Mouse (Mus musculus): Measurements from ENCODE around the gene Olfr320. TPM values are rescaled to one million over a fixed set of nuclear protein-coding genes. Genes with fewer than 3 reads are reported as not detected.
"Not testable (repeated sequence)": the region's sequence is repeated elsewhere in the genome, so short reads cannot be mapped to it uniquely, and the experiment has no call there.

The Olfr320 gene
- total RNA-seq (2021): not detected
- long read RNA-seq, experiment 1: 0 reads
- long read RNA-seq, experiment 2: 0 reads

DNA sequence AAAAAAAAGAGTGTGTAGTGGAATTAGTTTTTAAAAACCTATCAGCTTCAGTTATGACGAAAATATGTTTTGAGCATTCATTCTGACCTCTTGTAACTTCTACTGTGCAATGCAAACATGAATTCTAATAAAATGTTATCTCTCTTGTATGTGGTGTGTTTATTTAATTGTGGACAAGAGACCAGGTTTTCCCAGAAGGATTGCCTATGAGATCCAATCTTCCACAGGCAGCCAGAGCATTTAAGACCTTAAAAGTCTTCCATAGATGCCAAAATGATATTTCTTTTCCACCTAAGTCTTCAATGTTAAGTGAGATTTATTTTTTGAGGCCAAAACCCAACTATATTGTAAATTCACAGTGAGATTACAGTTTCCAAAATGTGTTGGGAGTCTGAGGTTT lies at the start of gene Olfr320:
Gene Olfr320 (plus strand): TSS at position 301 of the 400 bp plus-strand sequence.
- intact Hi-C loops (cut with DNase I): no loop called here
- DNase-seq: no peak

DNA sequence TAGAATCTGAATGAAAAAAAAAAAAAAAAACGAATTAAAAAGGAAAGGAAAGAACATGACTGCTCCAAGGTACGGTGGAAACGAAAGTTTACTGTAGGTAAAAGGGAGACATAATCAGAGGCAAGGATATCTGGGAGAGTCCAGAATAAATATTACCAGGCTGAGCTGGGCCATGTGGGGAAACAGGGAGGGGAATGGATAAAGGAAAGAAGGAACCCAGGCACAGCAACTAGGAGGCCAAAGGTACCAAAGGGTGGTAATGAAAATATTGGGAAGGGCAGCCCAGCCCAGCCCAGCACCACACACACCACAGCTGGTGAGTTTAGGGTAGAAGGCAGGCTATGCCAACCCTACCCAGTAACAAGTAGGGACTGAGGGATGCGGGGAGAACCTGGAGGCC lies 46.0 kb upstream of the Olfr320 start:
- intact Hi-C loops (cut with DNase I): no loop called here
- no peak for DNase-seq

DNA sequence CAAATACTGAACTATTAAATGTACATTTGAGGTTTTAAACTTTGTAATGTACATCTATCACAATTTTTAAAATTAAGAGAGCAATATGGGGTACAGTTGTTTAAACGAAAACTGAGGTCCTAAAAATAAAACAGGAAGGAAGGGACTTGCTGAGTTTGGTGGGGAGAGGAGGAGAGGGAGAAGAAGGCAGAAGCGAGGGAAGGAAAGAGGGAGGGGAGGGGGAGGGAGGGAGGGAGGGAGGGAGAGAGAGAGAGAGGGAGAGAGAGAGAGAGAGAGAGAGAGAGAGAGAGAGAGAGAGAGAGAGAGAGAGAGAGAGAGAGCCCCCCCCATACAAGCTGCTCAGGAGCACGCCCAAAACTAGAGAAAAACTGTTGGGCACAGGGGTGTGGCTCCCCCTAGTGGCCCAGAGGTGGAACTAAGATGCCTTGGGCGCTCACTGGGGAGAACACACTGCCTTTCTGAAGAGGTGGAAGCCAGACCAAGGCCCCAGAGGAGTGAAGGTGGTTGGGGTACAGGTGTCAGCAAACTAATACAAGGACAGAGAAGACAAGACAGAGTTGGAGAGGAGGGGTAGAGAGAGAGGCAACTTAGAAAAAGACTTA lies 44.4 kb upstream of the Olfr320 start:
- DNase-seq: peak in 1 of 2 experiments; percentile 37
- intact Hi-C loops (cut with DNase I): loop anchor here (2.0 kb wide), 1 partner anchor 234 kb away; no protein-coding TSS in a partner anchor

DNA sequence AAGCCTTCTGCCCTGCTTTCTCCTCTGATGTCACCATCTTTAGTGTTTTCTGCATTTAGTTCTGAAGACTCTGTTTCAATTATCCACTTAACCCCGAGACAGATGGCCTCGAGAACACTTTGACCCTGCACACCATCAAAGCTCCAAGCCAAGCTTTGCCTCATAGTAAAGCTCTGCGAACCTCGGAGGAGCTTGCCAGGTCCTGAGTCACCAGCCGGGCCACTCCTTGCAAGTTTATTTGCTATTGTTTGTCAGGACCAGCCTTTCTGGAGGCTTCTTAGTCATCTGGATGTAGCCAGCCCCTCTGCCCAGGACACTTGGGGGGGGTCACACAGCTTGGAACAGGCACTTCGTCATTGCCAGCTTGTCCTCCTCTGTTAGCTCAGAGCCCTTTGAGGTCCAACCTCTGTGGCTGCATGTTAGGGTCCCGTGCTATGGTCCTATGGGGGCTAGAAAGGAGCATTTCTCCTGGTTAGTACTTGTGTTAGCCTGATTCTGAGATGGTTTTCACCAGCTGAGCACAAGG lies 42.7 kb upstream of the Olfr320 start:
- peak; percentile 12 to 33 for DNase-seq
- intact Hi-C loops (cut with DNase I): no loop called here

DNA sequence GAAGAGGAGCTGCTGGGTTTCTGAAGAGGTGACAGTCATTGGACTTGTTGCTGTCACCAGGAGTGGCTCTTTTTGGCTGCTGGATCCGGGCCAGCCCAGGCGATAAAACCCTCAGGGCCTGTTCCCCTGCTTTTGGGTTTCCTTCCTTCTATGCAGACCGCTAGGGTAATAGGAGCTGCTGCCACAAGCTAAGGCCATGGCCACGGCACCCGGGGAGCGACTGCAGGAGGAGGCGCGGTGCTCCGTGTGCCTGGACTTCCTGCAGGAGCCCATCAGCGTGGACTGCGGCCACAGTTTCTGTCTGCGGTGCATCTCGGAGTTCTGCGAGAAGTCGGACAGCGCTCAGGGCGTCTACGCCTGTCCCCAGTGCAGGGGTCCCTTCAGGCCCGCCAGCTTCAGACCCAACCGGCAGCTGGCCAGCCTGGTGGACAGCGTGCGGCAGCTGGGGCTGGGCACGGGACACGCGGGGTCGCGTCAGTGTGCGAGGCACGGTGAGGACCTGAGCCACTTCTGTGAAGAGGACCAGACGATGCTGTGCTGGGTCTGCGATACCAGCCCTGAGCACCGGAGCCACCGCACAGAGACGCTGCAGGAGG lies 40.5 kb upstream of the Olfr320 start, which contains the start of gene Trim58:
Gene Trim58 (plus strand): TSS at position 194 of the 596 bp plus-strand sequence.
- intact Hi-C loops (cut with DNase I): no loop called here
- DNase-seq: peak in 1 of 2 experiments; percentile 22

DNA sequence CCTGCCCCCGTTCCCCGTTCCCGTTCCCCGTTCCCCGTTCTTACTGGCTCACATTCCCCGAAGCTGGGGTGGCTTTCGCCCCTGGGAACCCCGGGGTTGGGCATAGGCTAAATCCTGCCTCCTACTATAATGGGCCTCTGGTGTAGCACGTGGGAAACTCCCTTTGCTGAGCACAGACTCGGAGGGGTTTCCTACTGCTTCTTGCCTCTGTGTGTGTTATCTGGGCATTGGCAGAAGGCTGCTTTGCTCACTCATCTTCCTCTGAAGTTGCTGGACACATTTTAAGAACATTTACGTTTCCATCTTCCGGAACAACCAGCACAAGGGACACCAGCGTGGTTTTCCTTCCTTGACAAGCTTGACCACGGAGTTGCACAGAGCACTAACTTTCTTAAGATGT lies 39.8 kb upstream of the Olfr320 start:
- no peak for DNase-seq
- intact Hi-C loops (cut with DNase I): no loop called here

DNA sequence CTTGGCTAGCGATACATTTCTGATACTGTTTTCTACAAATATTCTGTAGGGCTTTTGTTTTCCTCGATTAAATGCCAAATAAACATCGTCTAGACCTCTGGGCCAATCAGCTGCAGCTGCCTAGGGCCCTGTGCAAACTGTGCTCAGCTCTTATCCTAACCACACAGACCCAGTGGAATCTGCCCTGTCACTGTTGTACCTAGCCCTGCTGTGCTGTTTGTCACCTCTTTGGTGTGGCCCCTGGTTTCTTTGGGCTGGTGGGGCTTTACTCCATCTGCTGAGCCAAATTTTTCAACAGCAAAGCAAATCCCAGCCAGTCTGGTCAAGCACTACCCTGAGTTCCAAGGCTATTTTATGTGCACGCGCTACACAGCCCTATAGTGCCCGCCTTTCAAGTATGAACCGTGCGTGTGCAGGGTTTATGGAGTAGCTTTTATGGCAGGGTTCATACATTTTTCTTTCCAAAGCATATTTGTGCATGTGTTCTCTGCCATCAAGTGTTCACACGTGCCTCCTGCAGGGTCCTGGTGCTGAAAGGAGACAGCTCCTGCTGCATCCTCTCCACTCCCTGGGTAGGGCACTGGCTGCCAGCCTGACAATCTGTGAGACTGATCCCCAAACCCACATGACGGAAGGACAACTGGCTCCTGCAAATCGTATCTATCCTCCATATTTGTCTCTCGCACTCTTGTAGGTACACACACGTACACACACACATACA lies 39.1 kb upstream of the Olfr320 start:
- DNase-seq: no peak
- intact Hi-C loops (cut with DNase I): no loop called here

DNA sequence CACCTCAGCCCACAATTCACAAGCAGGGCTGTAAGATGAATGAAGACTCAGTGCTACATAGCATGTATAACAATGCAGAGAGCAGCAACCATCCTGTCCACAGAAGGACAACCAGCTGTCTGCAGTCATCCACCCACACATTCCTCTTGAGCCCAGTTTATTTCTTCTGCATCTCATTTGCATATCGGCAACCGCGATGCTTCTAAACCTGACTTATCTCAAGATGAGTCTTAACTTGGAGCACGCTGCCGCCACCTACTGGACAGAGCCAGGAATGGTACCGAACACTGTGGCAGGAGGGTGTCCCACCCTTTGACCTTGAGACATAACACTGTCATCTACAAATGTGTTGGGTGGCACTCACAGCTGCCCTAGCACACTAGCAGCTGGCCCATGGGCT lies 37.5 kb upstream of the Olfr320 start:
- DNase-seq: no peak
- intact Hi-C loops (cut with DNase I): no loop called here

DNA sequence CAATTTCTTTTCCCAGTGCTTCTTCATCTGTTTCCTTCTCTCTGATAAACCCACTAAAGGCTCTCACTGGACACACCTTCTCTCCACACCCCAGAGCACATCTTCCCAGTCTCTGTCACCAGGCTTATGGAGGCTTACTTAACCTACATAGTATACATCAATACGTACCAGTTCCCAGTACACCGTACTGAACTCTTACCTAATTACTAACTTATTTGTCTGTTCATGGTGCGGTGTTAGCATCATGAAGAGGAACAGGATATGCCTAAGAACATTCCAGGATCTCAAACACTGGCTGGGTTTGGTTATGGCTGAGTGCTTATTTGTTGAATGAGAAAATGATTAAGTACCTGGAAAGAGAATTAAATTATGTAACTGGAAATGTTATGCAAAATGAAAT lies 25.7 kb upstream of the Olfr320 start:
- intact Hi-C loops (cut with DNase I): no loop called here
- no peak for DNase-seq

DNA sequence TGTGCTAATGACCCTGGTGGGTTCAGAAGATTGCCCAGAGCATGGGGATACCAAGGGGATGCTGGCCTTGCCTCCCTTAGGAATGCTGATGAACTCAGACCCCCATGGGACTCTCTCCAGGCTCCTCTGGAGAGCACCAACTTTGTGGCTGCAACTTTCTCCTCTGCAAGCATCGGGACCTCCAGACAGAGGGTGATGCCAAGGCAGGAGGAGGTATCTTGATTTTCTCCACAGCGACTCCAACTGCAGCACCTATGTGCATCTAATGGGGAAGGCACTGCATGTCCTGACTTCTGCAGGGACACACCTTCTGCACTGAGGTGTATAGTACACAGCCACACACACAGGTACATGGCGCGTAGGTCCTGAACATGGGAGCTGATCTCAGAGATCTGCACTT lies 22.3 kb upstream of the Olfr320 start, which contains the start of gene Olfr322:
Gene Olfr322 (plus strand): TSS at position 187 of the 400 bp plus-strand sequence.
- intact Hi-C loops (cut with DNase I): no loop called here
- DNase-seq: no peak

DNA sequence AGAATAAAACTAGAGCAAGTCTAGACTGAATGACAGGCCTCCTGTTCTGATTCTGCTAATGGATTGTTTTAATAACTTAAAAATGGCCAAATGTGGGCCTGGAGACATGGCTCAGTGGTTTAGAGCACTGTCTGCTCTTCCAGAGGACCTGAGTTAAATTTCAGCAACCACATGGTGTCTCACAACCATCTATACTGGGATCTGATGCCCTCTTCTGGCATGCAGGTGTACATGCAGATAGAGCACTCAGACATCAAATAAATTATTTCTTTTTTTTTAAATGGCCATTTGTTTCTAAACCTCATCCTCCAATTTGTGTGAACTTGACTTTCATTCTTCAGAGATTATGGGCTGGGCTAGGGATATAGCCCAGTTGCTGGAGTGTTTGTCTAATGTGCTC lies 11.6 kb upstream of the Olfr320 start:
- DNase-seq: no peak
- intact Hi-C loops (cut with DNase I): no loop called here

DNA sequence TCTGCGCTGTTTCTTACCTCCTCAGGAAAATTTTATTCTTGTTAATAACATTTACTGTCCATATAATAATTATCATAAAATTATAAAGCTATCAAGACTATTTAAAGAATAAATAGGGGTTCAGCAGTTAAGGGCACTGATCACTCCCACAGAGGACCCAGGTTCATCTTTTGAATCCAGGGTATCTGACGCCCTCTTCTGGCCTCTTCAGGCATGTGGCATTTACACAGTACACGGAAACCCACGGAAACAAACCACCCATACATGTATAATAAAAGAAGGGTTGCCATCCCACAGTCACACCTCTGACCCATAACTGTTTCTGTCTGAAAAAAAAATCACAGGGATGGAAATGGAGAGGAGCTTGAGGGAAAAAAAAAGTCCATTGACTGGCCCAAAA lies 9.1 kb upstream of the Olfr320 start:
- intact Hi-C loops (cut with DNase I): no loop called here
- no peak for DNase-seq

DNA sequence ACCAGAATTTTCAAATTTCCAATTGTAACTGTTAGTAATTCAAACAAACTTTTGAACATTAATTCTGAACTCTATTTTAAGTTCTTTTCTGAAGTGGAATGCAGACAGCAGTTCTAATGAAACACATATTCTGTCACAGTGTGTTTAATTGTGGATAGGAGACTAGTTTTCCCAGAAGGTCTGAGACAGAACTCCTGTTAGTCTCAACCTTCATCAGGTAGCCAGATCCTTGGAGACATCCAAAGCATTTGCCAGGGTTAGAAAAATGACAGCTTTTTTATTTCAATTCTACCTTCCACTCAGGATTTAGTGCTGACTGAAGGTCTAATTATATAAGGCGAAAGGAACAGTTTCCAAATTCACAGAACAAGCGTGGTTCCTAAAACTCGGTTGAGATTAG lies 18.0 kb downstream of the Olfr320 start, which contains the start of gene Olfr319:
Gene Olfr319 (plus strand): TSS at position 301 of the 400 bp plus-strand sequence.
- intact Hi-C loops (cut with DNase I): no loop called here
- no peak for DNase-seq

DNA sequence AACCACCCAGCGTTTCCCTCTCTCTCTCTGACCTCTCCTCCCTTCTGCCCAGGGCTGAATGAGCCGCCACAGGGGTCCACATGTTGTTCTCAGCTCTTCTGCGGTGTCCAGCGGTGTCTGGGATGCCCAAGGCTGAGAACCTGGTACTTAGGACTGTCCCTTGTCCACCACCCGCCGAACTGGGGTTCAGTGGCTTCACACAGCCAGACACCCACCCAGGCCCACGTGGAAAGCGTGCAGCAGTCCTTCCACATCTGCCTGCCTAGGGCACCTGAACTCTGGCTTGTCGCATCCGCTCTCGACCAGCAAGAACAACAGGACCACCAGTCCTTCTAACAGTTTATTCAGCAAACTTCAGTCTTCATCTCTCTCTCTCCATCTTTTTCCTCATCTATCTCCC lies 28.2 kb downstream of the Olfr320 start:
- intact Hi-C loops (cut with DNase I): no loop called here
- no peak for DNase-seq

DNA sequence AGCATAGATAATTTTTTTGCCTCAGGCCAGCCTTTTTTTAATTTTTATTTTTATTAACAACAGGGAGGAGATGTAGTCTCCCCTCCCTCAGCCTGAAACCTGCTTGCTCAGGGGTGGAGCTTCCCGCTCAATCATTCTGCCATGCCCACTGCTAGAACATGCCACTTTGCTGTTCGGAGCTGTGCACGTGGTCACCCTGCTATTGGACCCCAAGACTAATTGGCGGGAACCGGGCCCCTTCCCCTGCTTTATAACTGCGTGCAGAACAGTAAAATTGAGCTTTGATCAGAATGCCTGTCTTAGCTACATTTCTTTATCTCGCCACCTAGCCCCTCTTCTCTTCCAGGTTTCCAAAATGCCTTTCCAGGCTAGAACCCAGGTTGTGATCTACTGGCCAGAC lies 36.8 kb downstream of the Olfr320 start:
- DNase-seq; intact Hi-C loops (cut with DNase I): not testable (repeated sequence)

DNA sequence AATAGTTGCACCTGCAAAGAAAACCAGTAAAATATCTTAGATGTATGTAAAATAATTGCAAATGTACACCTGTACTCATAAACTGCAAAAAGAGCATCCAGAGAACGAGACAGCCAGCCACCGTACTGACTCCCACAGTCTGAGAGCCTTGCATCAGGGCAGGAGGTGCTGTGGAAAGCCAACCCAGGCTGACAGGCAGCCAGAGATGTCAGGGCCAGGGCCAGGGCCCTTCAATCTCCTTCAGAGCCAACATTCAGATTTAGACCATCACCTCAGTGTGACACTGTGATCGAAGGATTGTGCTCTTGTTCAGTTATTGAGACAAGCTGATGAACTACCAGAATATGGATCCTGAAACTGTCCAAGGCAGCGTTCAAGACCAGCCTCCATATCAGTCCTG lies 38.8 kb downstream of the Olfr320 start:
- DNase-seq: no peak
- intact Hi-C loops (cut with DNase I): no loop called here

DNA sequence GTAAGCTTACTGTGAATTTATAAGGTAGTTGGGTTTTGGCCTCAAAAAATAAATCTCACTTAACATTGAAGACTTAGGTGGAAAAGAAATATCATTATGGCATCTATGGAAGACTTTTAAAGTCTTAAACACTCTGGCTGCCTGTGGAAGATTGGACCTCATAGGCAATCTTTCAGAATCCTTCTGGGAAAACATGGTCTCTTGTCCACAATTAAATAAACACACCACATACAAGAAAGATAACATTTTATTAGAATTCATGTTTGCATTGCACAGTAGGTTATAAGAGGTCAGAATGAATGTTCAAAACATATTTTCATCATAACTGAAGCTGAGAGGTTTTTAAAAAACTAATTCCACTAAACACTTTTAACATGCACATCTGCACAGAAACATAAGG lies 43.0 kb downstream of the Olfr320 start, which contains the start of gene Olfr318:
Gene Olfr318 (minus strand): TSS at position 101 of the 400 bp plus-strand sequence.
- DNase-seq: no peak
- intact Hi-C loops (cut with DNase I): no loop called here

DNA sequence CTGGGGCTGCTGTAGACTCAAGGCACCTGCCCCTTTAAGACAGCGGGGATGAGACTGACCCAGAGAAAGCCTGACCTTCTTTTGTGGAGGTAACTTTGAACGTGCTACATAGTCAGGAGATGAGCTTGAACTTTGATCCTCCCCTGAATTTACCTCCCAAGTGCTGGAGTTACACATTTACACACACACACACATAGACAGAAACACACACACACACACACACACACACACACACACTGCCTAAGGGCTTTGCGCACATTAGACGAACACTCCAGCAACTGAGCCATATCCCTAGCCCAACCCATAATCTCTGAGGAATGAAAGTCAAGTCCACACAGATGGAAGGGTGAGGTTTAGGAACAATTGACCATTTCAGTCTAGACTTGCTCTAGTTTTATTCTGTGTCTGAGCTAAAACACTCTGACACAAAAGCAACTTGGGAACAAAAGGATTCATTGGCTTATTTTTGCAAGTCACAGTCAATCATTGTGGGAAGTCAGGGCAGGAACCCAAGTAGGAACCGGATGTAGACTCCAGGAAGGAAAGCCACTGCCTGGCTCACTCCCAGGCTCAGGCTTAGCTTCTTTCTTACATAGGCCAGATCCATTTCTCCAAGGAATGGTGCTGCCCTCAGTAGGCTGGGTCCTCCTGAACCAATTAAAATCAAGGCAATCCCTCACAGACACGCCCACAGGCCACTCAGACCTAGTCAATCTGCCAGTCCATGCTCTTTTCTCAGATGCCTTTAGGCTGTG lies 47.2 kb downstream of the Olfr320 start:
- DNase-seq; intact Hi-C loops (cut with DNase I): not testable (repeated sequence)

DNA sequence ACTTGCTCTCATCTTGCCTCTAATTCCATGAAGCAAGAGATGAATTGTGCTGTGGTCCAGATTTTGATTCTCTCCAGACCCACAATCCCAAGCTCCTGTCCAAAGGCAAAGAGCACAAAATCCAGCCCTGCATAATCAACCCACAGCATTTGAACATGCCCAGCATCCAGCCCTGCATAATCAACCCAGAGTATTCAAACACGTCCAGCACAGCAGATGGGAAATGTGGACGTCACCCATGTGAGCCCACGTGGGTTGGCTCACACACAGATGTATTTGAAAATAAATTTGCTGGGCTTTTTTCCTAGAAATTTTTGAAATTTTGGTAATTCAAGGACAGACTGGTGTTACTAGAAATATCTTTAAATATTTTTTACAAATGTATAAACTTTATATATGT lies 52.5 kb downstream of the Olfr320 start:
- DNase-seq: no peak
- intact Hi-C loops (cut with DNase I): no loop called here
